Mouse (Mus musculus) brain, embryonic 18.5 days (tissue): ENCODE data around the gene Gm5725.
"Not testable (repeated sequence)": the region's sequence is repeated elsewhere in the genome, so short reads cannot be mapped to it uniquely, and the experiment has no call there.

Experiments used
- DNase-seq: peaks from one replicate; pipeline ENCODE4 v3.0.0-alpha.2; 2012; ENCODE audit warnings: low read depth, low spot score

Gm5725 gene

GRCm38 (mm10) chr7:21844167-21844566, at the start of gene Gm5725:
Gm5725 (minus strand) TSS chr7:21844267.
- not testable (repeated sequence) for DNase-seq

- not testable (repeated sequence) for DNase-seq
Measured at GRCm38 (mm10) chr7:21832051-21832450, 12.0 kb downstream of the Gm5725 start, which contains the start of gene Vmn1r135. Vmn1r135 (plus strand) TSS chr7:21832351.

GRCm38 (mm10) chr7:21796628-21797027, 47.4 kb downstream of the Gm5725 start, which contains the start of gene Gm4177:
Gm4177 (minus strand) TSS chr7:21796728.
- not testable (repeated sequence) for DNase-seq
